Mouse (Mus musculus): ENCODE results near the gene Acot3. TPM values are rescaled to one million over a fixed set of nuclear protein-coding genes. Genes with fewer than 3 reads are reported as not detected.

Acot3 gene
- polyA plus RNA-seq, 1 experiment from 2014 or later, result not detected

DNA sequence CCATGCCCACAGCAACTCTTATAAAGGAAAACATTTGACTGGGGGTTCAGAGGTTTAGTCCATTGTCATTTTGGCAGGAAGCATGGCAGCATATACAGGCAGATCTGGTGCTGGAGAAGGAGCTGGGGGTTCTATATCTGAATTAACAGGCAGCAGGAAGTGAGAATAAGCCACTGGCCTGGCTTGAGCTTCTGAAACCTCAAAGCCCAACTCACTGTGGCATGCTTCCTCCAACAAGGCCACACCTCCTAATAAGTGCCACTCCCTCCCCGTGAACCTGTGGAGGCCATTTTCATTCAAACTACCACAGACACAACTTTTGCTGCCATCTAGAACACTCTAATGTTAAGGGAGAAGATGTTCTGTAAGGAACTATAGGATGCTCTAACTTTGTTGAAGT, 55.7 kb downstream of the Acot3 start:
- Histone ChIP-seq H3K9me3 (no peaks in the 10 kb centered on the region), H3K27me3 (no peaks in the 10 kb centered on the region), H3K36me3 (no peaks in the 10 kb centered on the region), H3K4me3 (no peak overlapping the region), H3K4me2 (no peak overlapping the region), H3K4me1 (no peaks in the 10 kb centered on the region), H3K9ac (no peak overlapping the region), H3K27ac (no peak overlapping the region)
- ATAC-seq (ENCODE audit: insufficient number of reproducible peaks, low FRiP score, low TSS enrichment, low read depth), result no peak
- WGBS, result 65% methylated on average over 1 of the region's 1 CpGs

DNA sequence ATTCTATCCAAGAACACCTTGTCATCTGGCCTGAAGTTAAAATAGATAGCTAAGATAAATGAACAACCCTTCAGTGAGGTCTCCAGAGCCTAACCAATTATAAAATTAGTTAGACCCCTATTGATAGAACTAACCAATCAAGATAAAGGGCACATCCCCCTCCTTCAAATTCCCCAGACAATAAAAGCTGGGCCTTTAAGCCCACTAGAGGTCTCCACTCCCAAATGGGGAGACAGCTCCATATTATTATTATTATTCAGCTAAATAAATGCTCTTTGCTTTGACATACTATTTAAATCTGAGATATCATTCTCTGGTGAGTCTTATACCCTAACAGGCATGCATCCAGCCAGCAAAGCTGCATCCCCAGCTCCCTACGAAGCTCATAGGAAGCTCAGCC, 58.0 kb downstream of the Acot3 start:
- H3K9ac ChIP-seq, result no peak overlapping the region
- H3K27me3 ChIP-seq, result no peaks in the 10 kb centered on the region
- peaks cover 4% of the 10 kb centered on the region; the same call in 1 of the 2 replicates for H3K4me1 ChIP-seq
- no peak overlapping the region for H3K27ac ChIP-seq
- 78% methylated on average over 1 of the region's 1 CpGs for WGBS
- no peak overlapping the region for H3K4me2 ChIP-seq
- no peaks in the 10 kb centered on the region for H3K9me3 ChIP-seq
- ATAC-seq (ENCODE audit: insufficient number of reproducible peaks, low FRiP score, low TSS enrichment, low read depth), result no peak
- no peak overlapping the region for H3K4me3 ChIP-seq
- H3K36me3 ChIP-seq, result no peaks in the 10 kb centered on the region

Other genes with a start within 250 kb of the Acot3 start
- gene Numb, start 130.2 kb upstream of the Acot3 start, polyA plus RNA-seq (2015; fragmentation: Nextera tagmentation; extraction: Ambion mirVana), result 36.6 and 37.5 TPM in 2 replicates
- 9.0 and 11.2 TPM in 2 replicates for gene Riox1, start 101.5 kb upstream of the Acot3 start, polyA plus RNA-seq (2015; fragmentation: Nextera tagmentation; extraction: Ambion mirVana)
- not detected in 2 replicates for gene Heatr4, start 67.3 kb upstream of the Acot3 start, polyA plus RNA-seq (2015; fragmentation: Nextera tagmentation; extraction: Ambion mirVana)
- gene Acot2, start 64.3 kb upstream of the Acot3 start, polyA plus RNA-seq (2015; fragmentation: Nextera tagmentation; extraction: Ambion mirVana), result 26.1 and 26.5 TPM in 2 replicates
- 58.3 and 59.5 TPM in 2 replicates for gene Acot1, start 42.7 kb upstream of the Acot3 start, polyA plus RNA-seq (2015; fragmentation: Nextera tagmentation; extraction: Ambion mirVana)
- 0.17 and 0.37 TPM in 2 replicates for gene Acot4, start 13.8 kb upstream of the Acot3 start, polyA plus RNA-seq (2015; fragmentation: Nextera tagmentation; extraction: Ambion mirVana)
- gene Gm49366, start 13.2 kb upstream of the Acot3 start, polyA plus RNA-seq (2015; fragmentation: Nextera tagmentation; extraction: Ambion mirVana), result not detected in 2 replicates
- not detected in 2 replicates for gene Acot5, start 17.2 kb downstream of the Acot3 start, polyA plus RNA-seq (2015; fragmentation: Nextera tagmentation; extraction: Ambion mirVana)
- 1.0 and 1.7 TPM in 2 replicates for gene Acot6, start 48.5 kb downstream of the Acot3 start, polyA plus RNA-seq (2015; fragmentation: Nextera tagmentation; extraction: Ambion mirVana)
- gene Dnal1, start 62.2 kb downstream of the Acot3 start, polyA plus RNA-seq (2015; fragmentation: Nextera tagmentation; extraction: Ambion mirVana), result 5.9 and 6.3 TPM in 2 replicates
- 0.78 and 0.93 TPM in 2 replicates for gene Pnma1, start 96.3 kb downstream of the Acot3 start, polyA plus RNA-seq (2015; fragmentation: Nextera tagmentation; extraction: Ambion mirVana)
- 13.2 and 13.8 TPM in 2 replicates for gene Elmsan1, start 166.7 kb downstream of the Acot3 start, polyA plus RNA-seq (2015; fragmentation: Nextera tagmentation; extraction: Ambion mirVana)
- 15.9 and 22.6 TPM in 2 replicates for gene Ptgr2, start 233.1 kb downstream of the Acot3 start, polyA plus RNA-seq (2015; fragmentation: Nextera tagmentation; extraction: Ambion mirVana)

All from limb, embryonic 15.5 days (tissue).